Mouse (Mus musculus) intestine, postnatal 0 days (tissue): Measurements from ENCODE around the gene Spats1. TPM values are rescaled to one million over a fixed set of nuclear protein-coding genes. Genes with fewer than 3 reads are reported as not detected.
A peak's percentile ranks its signal among the peaks of the same experiment; 100 is the strongest.

Experiments
- ATAC-seq: fragments of 200-750 bp; cut with Nextera tagmentation; 2 replicates; pipeline ENCODE4 v1.8.0; 2017; ENCODE audit warnings: mild to moderate bottlenecking, moderate TSS enrichment, moderate library complexity
- H3K27ac ChIP-seq: fragments of 300-500 bp; sonication (generic); 2 replicates; pipeline ENCODE4 v1.5.1; 2014; ENCODE audit warnings: mild to moderate bottlenecking, low read depth, low read length, moderate library complexity
- H3K27me3 ChIP-seq: fragments of 300-500 bp; sonication (generic); replicated peaks from 2 replicates; pipeline ENCODE4 v1.6.1; 2014; ENCODE audit warnings: low read length, mixed read lengths; ENCODE audit not compliant: control insufficient read depth, insufficient read depth
- H3K36me3 ChIP-seq: fragments of 300-500 bp; sonication (generic); 2 replicates; pipeline ENCODE4 v1.6.1; 2014; ENCODE audit warnings: mild to moderate bottlenecking, moderate library complexity; ENCODE audit not compliant: control insufficient read depth, insufficient read depth
- H3K4me1 ChIP-seq: fragments of 300-500 bp; sonication (generic); replicated peaks from 2 replicates; pipeline ENCODE4 v1.6.1; 2014; ENCODE audit warnings: antibody characterized with exemption, low read length, mixed read lengths; ENCODE audit not compliant: control insufficient read depth, insufficient read depth
- H3K4me2 ChIP-seq: fragments of 300-500 bp; sonication (generic); replicated peaks from 2 replicates; pipeline ENCODE4 v1.6.1; 2014; ENCODE audit warnings: low read depth, mild to moderate bottlenecking, moderate library complexity
- H3K4me3 ChIP-seq: fragments of 300-500 bp; sonication (generic); 2 replicates; pipeline ENCODE4 v1.5.1; 2014; ENCODE audit warnings: low read depth, low read length
- H3K9ac ChIP-seq: fragments of 300-500 bp; sonication (generic); 2 replicates; pipeline ENCODE4 v1.6.1; 2014; ENCODE audit warnings: mild to moderate bottlenecking, low read depth, low read length
- H3K9me3 ChIP-seq: fragments of 300-500 bp; sonication (generic); 2 replicates; pipeline ENCODE4 v1.6.1; 2016; ENCODE audit warnings: mixed run types; ENCODE audit not compliant: control insufficient read depth
- CTCF ChIP-seq: sonication (generic); IDR thresholded peaks from 2 replicates; pipeline ENCODE4 v1.5.1; 2016; ENCODE audit warnings: low read depth, mild to moderate bottlenecking, control low read depth, antibody characterized with exemption, moderate library complexity
- WGBS: fragments of 180-500 bp; shearing (Covaris S2); extraction: QIAGEN DNeasy Blood & Tissue Kit; methylation state at CpG from one replicate; pipeline ENCODE4 v1.1.7; 2014; 5-methylcytosine and 5-hydroxymethylcytosine counted together
- polyA plus RNA-seq: library from polyadenylated mRNA; unstranded; fragments of >200 nt; fragmentation: Nextera tagmentation; extraction: Ambion mirVana; gene quantifications from 2 replicates; pipeline ENCODE4 v1.2.1, GENCODE M21; 2015

Spats1 gene
- polyA plus RNA-seq, 1 experiment from 2014 or later = 0.25 TPM

DNA sequence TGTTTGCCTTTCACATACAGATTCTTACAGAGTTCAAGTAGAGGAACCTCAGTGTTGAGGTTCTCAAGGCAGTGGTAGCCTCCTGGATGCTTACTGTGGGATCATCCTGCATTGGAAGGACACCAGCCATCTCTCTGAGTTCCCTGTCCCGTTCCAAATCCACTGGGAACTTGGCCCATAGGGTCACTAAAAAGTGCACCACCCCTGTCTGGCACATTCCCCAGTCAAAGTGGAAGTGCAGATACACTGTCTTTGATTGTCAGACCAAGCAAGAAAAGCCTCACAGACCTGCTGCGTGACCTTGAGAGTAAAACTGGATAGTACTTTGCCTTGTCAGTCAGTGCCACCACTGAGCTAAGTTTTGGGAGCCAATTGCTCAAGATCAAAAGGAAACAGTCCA, 28.2 kb downstream of the Spats1 start:
- Histone ChIP-seq H3K27me3 (no peaks in the 10 kb centered on the region), H3K9ac (no peak overlapping the region), H3K9me3 (no peaks in the 10 kb centered on the region), H3K27ac (no peak overlapping the region), H3K4me3 (no peak overlapping the region), H3K4me2 (no peak overlapping the region), H3K36me3 (peaks cover 4% of the 10 kb centered on the region; the same call in 1 of the 2 replicates), H3K4me1 (no peaks in the 10 kb centered on the region)
- TF ChIP-seq CTCF = no peak
- ATAC-seq = no peak
- whole genome bisulfite sequencing = 85% methylated on average over 2 of the region's 2 CpGs

- Histone ChIP-seq H3K9ac (no peak overlapping the region), H3K4me1 (no peaks in the 10 kb centered on the region), H3K27ac (no peak overlapping the region), H3K36me3 (peaks cover 4% of the 10 kb centered on the region; the same call in 1 of the 2 replicates), H3K4me2 (no peak overlapping the region), H3K9me3 (no peaks in the 10 kb centered on the region), H3K27me3 (no peaks in the 10 kb centered on the region), H3K4me3 (no peak overlapping the region)
- TF ChIP-seq CTCF = no peak
- ATAC-seq = no peak
- WGBS = 84% methylated on average over 4 of the region's 4 CpGs
These were observed 29.3 kb downstream of the Spats1 start for GRCm38 (mm10) chr17:45445923-45446322.

GRCm38 (mm10) chr17:45434262-45434590, 41.0 kb downstream of the Spats1 start:
- 7% methylated on average over 12 of the region's 12 CpGs for WGBS
- H3K9ac ChIP-seq = peak overlapping the region; percentile 99
- H3K9me3 ChIP-seq = no peaks in the 10 kb centered on the region
- no peaks in the 10 kb centered on the region for H3K27me3 ChIP-seq
- no peaks in the 10 kb centered on the region for H3K36me3 ChIP-seq
- H3K4me3 ChIP-seq = peak overlapping the region; percentile 97
- peak overlapping the region; percentile 92 for H3K4me2 ChIP-seq
- H3K27ac ChIP-seq = peak overlapping the region; percentile 99; the same call in 1 of the 2 replicates
- TF ChIP-seq CTCF = no peak
- no peak for ATAC-seq
- peaks cover 7% of the 10 kb centered on the region; the same call in 1 of the 2 replicates for H3K4me1 ChIP-seq

DNA sequence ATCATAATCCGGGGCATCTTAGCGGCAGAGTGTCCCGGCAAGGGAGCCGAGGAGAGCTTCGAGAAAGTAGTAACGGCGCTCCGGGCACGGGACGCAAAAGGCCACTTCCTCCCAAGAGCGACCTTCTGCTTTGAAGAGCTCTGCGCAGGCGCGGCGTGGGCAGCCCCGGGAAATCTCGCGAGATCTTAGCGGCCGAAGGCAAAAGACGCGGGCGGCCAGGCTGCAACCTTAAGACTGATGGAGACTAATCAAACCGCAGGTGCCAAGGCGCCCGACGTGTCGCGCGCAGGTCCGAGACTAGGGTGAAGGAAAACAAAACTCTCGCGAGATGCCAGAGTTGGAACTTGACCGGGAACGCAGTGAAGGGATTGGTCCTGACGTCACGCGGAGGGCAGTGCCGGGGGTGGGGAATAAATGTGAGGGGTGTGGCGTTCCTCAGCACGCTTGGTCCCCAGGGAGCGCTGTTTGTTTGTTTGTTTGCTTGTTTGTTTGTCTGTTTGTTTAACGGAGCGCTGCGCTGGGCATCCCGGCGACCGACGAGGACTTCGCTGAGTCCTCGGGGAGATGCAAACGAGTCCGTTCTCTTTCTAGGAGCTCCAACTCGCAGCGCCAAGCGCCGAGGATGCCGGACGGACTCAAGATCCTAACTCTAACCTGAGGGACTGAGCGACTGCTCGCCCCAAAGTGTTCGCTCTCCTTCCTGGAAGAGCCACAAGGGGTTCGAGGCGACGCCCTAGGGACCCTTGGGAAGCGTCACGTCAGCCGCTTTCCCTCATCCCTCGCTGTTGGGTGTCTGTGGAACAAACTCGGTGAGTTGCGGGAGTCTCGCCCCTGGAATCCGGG, 41.6 kb downstream of the Spats1 start, which contains the start of gene Cdc5l:
Cdc5l (minus strand) TSS at position 319 of the 843 bp plus-strand sequence.
- H3K9ac ChIP-seq = peak within 1 kb of the TSS; percentile 99
- H3K9me3 ChIP-seq = no peaks in the 10 kb centered on the region
- TF ChIP-seq CTCF = peak; percentile 54
- peaks cover 7% of the 10 kb centered on the region; the same call in 1 of the 2 replicates for H3K4me1 ChIP-seq
- H3K36me3 ChIP-seq = no peaks in the 10 kb centered on the region
- peak within 1 kb of the TSS; percentile 92 for H3K4me2 ChIP-seq
- peak; percentile 98 for ATAC-seq
- H3K27ac ChIP-seq = peak within 1 kb of the TSS; percentile 99
- H3K4me3 ChIP-seq = peak within 1 kb of the TSS; percentile 97
- no peaks in the 10 kb centered on the region for H3K27me3 ChIP-seq
- WGBS = under 1% methylated on average over 73 of the region's 73 CpGs

DNA sequence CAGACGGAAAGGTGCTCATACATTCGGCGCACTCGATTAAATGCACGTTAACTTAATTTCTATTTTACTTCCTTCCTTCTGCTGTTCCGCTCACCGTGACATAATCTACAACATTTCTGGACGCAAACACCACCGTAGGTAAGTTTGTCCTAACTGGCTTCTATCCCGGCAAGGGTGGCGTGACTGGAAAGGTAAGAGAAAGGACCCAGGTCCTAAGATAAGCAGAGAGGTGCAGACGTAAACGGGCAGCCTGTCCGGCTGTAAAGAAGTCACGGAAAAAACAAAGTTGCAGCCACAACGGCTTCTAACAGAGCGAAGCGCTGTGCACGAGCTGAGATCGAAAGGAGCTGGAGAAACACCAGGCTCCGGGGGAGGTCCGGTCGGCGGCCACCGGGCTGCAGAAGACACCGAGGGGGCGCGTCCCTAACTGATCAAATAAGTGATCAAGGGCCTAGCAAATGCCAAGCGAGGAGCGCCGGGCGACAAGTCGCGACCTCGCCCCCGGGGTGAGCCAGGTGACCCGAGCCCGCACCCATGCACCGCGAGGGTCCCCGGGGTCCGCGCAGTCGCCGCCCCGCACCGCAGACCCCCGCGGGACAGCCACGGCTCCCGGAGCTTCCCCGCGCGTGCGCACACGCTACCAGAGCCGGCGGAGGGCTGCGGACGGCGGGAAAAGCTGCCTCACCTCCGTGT, 42.4 kb downstream of the Spats1 start:
- peak; percentile 50 for ATAC-seq
- Histone ChIP-seq H3K27me3 (no peaks in the 10 kb centered on the region), H3K9ac (peak overlapping the region; percentile 99), H3K4me1 (peaks cover 7% of the 10 kb centered on the region; the same call in 1 of the 2 replicates), H3K27ac (peak overlapping the region; percentile 99), H3K4me2 (peak overlapping the region; percentile 92), H3K36me3 (no peaks in the 10 kb centered on the region), H3K9me3 (no peaks in the 10 kb centered on the region), H3K4me3 (peak overlapping the region; percentile 97)
- TF ChIP-seq CTCF = no peak
- under 1% methylated on average over 62 of the region's 62 CpGs for WGBS

GRCm38 (mm10) chr17:45432007-45432406, 43.2 kb downstream of the Spats1 start:
- Histone ChIP-seq H3K9me3 (no peaks in the 10 kb centered on the region), H3K4me2 (peak overlapping the region; percentile 92), H3K4me3 (peak overlapping the region; percentile 97), H3K4me1 (peaks cover 7% of the 10 kb centered on the region; the same call in 1 of the 2 replicates), H3K27ac (no peak overlapping the region), H3K27me3 (no peaks in the 10 kb centered on the region), H3K9ac (peak overlapping the region; percentile 99), H3K36me3 (peaks cover 7% of the 10 kb centered on the region; the same call in 1 of the 2 replicates)
- WGBS = 57% methylated on average over 3 of the region's 3 CpGs
- no peak for ATAC-seq
- no peak for TF ChIP-seq CTCF
